Mouse (Mus musculus): Measurements from ENCODE around the gene Psg20. TPM values are rescaled to one million over a fixed set of nuclear protein-coding genes. Genes with fewer than 3 reads are reported as not detected.
"Not testable (repeated sequence)": the region's sequence is repeated elsewhere in the genome, so short reads cannot be mapped to it uniquely, and the experiment has no call there.

The Psg20 gene
- not detected in 2 replicates for polyA plus RNA-seq (2015; fragmentation: Nextera tagmentation; extraction: Ambion mirVana)

GRCm38 (mm10) chr7:18686085-18686484 lies at the start of gene Psg20:
TSS of gene Psg20 (minus strand) at chr7:18686185.
- H3K9ac ChIP-seq = no peak within 1 kb of the TSS
- no peaks in the 10 kb centered on the region for H3K9me3 ChIP-seq
- no peak within 1 kb of the TSS for H3K4me3 ChIP-seq
- H3K4me1 ChIP-seq (replicated peaks) = no peaks in the 10 kb centered on the region
- ATAC-seq (ENCODE audit: low FRiP score) = no peak
- H3K36me3 ChIP-seq = no peaks in the 10 kb centered on the region
- 69% methylated on average over 2 of the region's 2 CpGs for WGBS
- no peak within 1 kb of the TSS for H3K27ac ChIP-seq
- H3K4me2 ChIP-seq = no peak within 1 kb of the TSS
- H3K27me3 ChIP-seq = no peaks in the 10 kb centered on the region

DNA sequence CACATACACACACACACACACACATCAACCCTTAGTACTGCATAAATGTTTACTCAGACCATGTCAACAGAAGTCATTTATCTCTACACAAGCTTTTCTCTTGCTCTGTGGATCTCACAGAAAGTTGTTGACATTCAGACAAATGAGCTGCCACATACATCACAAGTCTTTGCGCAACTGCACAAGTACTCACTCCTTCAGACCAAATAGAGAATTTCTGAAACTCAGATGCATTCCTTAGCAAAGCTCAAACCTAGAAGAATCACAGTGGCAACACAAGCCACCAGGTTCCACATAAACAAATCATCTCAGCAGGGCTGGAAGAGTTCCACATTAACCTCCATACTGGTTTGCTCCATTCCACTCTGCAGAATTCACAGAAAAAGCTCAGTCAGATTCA lies 48.5 kb upstream of the Psg20 start:
- WGBS = 83% methylated on average over 1 of the region's 1 CpGs
- Histone ChIP-seq H3K4me2 (no peak overlapping the region), H3K9ac (no peak overlapping the region), H3K36me3 (no peaks in the 10 kb centered on the region), H3K4me1 (replicated peaks) (no peaks in the 10 kb centered on the region), H3K4me3 (no peak overlapping the region), H3K27ac (no peak overlapping the region), H3K27me3 (no peaks in the 10 kb centered on the region), H3K9me3 (no peaks in the 10 kb centered on the region)
- ATAC-seq (ENCODE audit: low FRiP score) = no peak

- Histone ChIP-seq H3K36me3 (no peaks in the 10 kb centered on the region), H3K4me3 (no peak overlapping the region), H3K4me2 (no peak overlapping the region), H3K9ac (no peak overlapping the region), H3K9me3 (no peaks in the 10 kb centered on the region), H3K27me3 (no peaks in the 10 kb centered on the region), H3K27ac (no peak overlapping the region), H3K4me1 (replicated peaks) (no peaks in the 10 kb centered on the region)
- no peak for ATAC-seq (ENCODE audit: low FRiP score)
Measured at GRCm38 (mm10) chr7:18733111-18733510, 47.1 kb upstream of the Psg20 start.

DNA sequence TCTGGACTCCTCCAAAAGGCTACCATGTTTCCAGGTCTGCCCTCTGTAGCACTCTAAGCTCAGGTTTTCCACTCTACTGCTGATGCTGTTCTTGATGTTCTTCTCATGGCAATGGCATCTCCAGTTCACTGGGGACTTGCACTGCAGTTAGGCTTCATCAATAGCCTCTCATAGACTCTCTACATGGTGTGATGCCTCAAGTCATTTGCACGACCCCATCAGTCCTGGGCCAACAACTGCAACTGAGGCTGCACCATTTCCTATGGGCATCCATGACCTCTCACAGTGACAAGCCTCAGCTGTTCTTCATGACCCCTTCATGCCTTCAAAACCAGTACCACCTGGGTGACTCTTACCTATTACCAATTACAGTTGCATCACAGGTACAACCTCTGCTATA lies 42.4 kb upstream of the Psg20 start:
- 84% methylated on average over 1 of the region's 1 CpGs for WGBS
- Histone ChIP-seq H3K9ac (no peak overlapping the region), H3K9me3 (no peaks in the 10 kb centered on the region), H3K36me3 (no peaks in the 10 kb centered on the region), H3K27ac (no peak overlapping the region), H3K4me1 (replicated peaks) (no peaks in the 10 kb centered on the region), H3K27me3 (no peaks in the 10 kb centered on the region), H3K4me2 (no peak overlapping the region), H3K4me3 (no peak overlapping the region)
- ATAC-seq (ENCODE audit: low FRiP score) = no peak

DNA sequence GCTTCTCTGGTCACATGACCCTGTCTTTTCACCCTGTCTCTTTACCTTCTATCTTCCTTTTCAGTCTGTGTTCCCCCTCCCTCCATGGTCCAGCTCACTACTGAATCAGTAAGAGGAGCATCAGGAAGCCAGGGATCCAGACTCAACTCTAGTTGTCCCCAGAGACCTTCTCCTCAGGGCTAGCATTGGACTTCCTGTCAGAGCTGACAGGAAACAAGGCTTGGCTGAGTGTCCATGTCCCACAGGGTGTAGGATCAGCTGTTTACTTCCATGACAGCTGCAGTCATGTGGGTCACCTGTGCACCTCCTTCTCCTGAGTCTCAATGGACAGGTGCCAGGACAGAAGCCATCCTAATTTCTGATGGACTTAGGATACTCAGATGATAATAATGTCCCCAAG lies 39.9 kb upstream of the Psg20 start:
- not testable (repeated sequence) for H3K27me3 ChIP-seq; H3K9ac ChIP-seq; H3K4me1 ChIP-seq (replicated peaks); H3K36me3 ChIP-seq; H3K4me2 ChIP-seq; H3K9me3 ChIP-seq; ATAC-seq (ENCODE audit: low FRiP score); H3K27ac ChIP-seq; H3K4me3 ChIP-seq

DNA sequence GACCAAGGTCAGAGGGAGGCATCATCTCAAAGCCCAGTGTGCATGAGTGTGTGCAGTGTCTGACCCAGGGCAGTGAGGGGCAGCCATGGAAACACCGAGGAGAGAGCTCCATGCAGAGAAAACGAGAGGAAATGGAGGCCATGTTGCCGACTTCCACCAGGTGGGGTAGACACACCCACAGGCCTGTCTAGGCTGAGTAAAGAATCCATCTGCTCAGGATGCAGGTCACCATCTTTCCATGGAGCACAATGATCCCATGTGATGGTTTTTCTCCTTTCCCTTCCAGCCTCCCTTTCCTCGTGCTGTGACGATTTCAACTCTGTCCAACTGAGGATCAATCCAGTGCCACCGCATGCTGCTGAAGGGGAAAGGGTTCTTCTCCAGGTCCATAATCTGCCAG lies 38.0 kb upstream of the Psg20 start:
- Histone ChIP-seq H3K9ac (no peak overlapping the region), H3K4me1 (replicated peaks) (no peaks in the 10 kb centered on the region), H3K36me3 (no peaks in the 10 kb centered on the region), H3K27me3 (no peaks in the 10 kb centered on the region), H3K9me3 (no peaks in the 10 kb centered on the region), H3K4me2 (no peak overlapping the region), H3K4me3 (no peak overlapping the region), H3K27ac (no peak overlapping the region)
- no peak for ATAC-seq (ENCODE audit: low FRiP score)
- 90% methylated on average over 6 of the region's 6 CpGs for WGBS

DNA sequence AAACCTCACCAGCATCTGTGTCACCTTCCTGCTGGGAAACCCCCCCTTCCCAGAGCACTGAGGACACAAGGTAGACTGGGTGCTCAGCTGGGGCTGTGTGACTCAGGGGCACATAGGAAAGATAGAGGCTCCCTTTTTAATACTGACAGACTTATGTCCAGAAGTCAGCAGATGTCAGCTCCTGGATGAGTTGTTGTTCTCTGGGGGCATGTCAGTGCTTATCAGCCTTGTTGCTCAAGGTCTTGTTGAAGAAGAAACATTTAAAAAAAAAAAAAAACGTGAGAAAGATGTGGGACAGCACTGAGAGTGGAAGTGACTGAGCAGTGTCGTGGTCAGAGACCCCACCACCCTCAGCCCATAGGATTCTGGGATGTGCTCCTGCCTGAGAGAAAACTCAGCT lies 31.8 kb upstream of the Psg20 start, which contains the start of gene Psg22:
Gene Psg22, plus strand, starts transcription at position 301 of the 400 bp plus-strand sequence.
- Histone ChIP-seq H3K27me3 (no peaks in the 10 kb centered on the region), H3K4me1 (replicated peaks) (no peaks in the 10 kb centered on the region), H3K27ac (no peak within 1 kb of the TSS), H3K4me2 (no peak within 1 kb of the TSS), H3K9me3 (no peaks in the 10 kb centered on the region), H3K36me3 (no peaks in the 10 kb centered on the region), H3K9ac (no peak within 1 kb of the TSS), H3K4me3 (no peak within 1 kb of the TSS)
- no peak for ATAC-seq (ENCODE audit: low FRiP score)
- 42% methylated on average over 2 of the region's 2 CpGs for WGBS

DNA sequence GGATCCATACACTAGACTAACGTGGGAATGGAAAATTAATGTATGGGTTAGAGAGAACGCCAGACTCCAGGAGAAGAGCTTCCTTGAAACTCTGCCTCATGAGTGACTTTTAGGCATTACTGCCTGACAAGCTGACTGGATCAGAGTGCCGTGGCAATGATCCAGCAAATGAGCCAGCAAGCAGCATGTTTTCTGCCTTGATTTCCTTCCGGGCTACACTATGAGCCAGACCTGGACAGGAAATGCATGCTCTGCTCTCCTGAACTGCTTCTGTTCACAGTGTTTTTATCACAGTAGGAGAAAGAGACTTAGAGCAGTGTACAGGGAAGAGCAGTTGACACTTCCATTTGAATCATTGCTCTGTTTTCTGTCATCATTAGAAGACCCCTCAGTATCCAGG lies 29.6 kb upstream of the Psg20 start:
- no peak overlapping the region for H3K4me3 ChIP-seq
- no peak overlapping the region for H3K4me2 ChIP-seq
- H3K4me1 ChIP-seq (replicated peaks) = no peaks in the 10 kb centered on the region
- ATAC-seq (ENCODE audit: low FRiP score) = no peak
- no peak overlapping the region for H3K9ac ChIP-seq
- H3K9me3 ChIP-seq = no peaks in the 10 kb centered on the region
- H3K36me3 ChIP-seq = no peaks in the 10 kb centered on the region
- H3K27me3 ChIP-seq = no peaks in the 10 kb centered on the region
- 77% methylated on average over 4 of the region's 4 CpGs for WGBS
- H3K27ac ChIP-seq = no peak overlapping the region

- Histone ChIP-seq H3K27ac (no peak overlapping the region), H3K9me3 (no peaks in the 10 kb centered on the region), H3K4me1 (replicated peaks) (no peaks in the 10 kb centered on the region), H3K4me3 (no peak overlapping the region), H3K9ac (no peak overlapping the region), H3K27me3 (no peaks in the 10 kb centered on the region), H3K36me3 (no peaks in the 10 kb centered on the region), H3K4me2 (no peak overlapping the region)
- no peak for ATAC-seq (ENCODE audit: low FRiP score)
- WGBS = 73% methylated on average over 1 of the region's 1 CpGs
Measured at GRCm38 (mm10) chr7:18710846-18711245, 24.9 kb upstream of the Psg20 start.

GRCm38 (mm10) chr7:18710331-18710730 lies 24.3 kb upstream of the Psg20 start:
- H3K36me3 ChIP-seq; H3K4me2 ChIP-seq; H3K27ac ChIP-seq; H3K27me3 ChIP-seq; H3K9ac ChIP-seq; ATAC-seq (ENCODE audit: low FRiP score); H3K4me1 ChIP-seq (replicated peaks); H3K4me3 ChIP-seq; H3K9me3 ChIP-seq: not testable (repeated sequence)
- 79% methylated on average over 4 of the region's 4 CpGs for WGBS

GRCm38 (mm10) chr7:18685586-18685985 lies 399 bp downstream of the Psg20 start:
- no peak overlapping the region for H3K9ac ChIP-seq
- H3K27ac ChIP-seq = no peak overlapping the region
- H3K4me2 ChIP-seq = no peak overlapping the region
- no peak for ATAC-seq (ENCODE audit: low FRiP score)
- no peak overlapping the region for H3K4me3 ChIP-seq
- H3K36me3 ChIP-seq = no peaks in the 10 kb centered on the region
- H3K4me1 ChIP-seq (replicated peaks) = no peaks in the 10 kb centered on the region
- no peaks in the 10 kb centered on the region for H3K27me3 ChIP-seq
- H3K9me3 ChIP-seq = no peaks in the 10 kb centered on the region

GRCm38 (mm10) chr7:18679772-18680171 lies 6.2 kb downstream of the Psg20 start:
- ATAC-seq (ENCODE audit: low FRiP score) = no peak
- Histone ChIP-seq H3K36me3 (no peaks in the 10 kb centered on the region), H3K9me3 (no peaks in the 10 kb centered on the region), H3K4me1 (replicated peaks) (no peaks in the 10 kb centered on the region), H3K27me3 (no peaks in the 10 kb centered on the region), H3K4me2 (no peak overlapping the region), H3K27ac (no peak overlapping the region), H3K9ac (no peak overlapping the region), H3K4me3 (no peak overlapping the region)
- 46% methylated on average over 2 of the region's 2 CpGs for WGBS

DNA sequence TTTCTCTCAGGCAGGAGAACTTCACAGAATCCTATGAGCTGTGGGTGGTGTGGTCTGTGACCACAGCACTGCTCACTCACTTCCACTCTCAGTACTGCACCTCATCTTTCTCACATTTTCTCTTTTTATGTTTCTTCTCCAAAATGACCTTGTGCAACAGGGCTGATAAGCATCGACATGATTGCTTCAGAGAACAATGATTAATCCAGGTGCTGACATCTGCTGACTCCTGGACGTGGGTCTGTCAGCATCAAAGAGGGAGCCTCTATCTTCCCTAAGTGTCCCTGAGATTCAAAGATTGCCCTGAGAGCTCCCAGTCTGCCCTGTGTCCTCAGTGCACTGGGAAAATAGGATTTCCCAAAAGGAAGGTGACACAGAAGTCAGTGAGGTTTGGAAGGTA lies 29.4 kb downstream of the Psg20 start, which contains the start of gene Psg21:
Gene Psg21, minus strand, starts transcription at position 101 of the 400 bp plus-strand sequence.
- H3K9ac ChIP-seq; H3K36me3 ChIP-seq; H3K4me2 ChIP-seq; H3K27me3 ChIP-seq; H3K9me3 ChIP-seq; H3K27ac ChIP-seq; ATAC-seq (ENCODE audit: low FRiP score); H3K4me3 ChIP-seq; H3K4me1 ChIP-seq (replicated peaks): not testable (repeated sequence)
- WGBS = 68% methylated on average over 2 of the region's 2 CpGs

GRCm38 (mm10) chr7:18626921-18627320 lies 59.1 kb downstream of the Psg20 start:
- not testable (repeated sequence) for H3K4me2 ChIP-seq; H3K4me3 ChIP-seq; ATAC-seq (ENCODE audit: low FRiP score); H3K27me3 ChIP-seq; H3K4me1 ChIP-seq (replicated peaks); H3K27ac ChIP-seq; H3K9me3 ChIP-seq; H3K36me3 ChIP-seq; H3K9ac ChIP-seq
- whole genome bisulfite sequencing = 83% methylated on average over 8 of the region's 8 CpGs
